Mouse (Mus musculus) intestine, embryonic 16.5 days (tissue): ENCODE results near the gene Ldlrad3. TPM values are rescaled to one million over a fixed set of nuclear protein-coding genes. Genes with fewer than 3 reads are reported as not detected.
A peak's percentile ranks its signal among the peaks of the same experiment; 100 is the strongest.

Source experiments
- ATAC-seq: fragments of 200-750 bp; cut with Nextera tagmentation; 2 replicates; pipeline ENCODE4 v1.8.0; 2017; ENCODE audit warnings: moderate TSS enrichment, moderate library complexity
- H3K27ac ChIP-seq: fragments of 300-500 bp; sonication (generic); 2 replicates; pipeline ENCODE4 v1.5.1; 2014; ENCODE audit warnings: mild to moderate bottlenecking, low read length
- H3K27me3 ChIP-seq: fragments of 300-500 bp; sonication (generic); replicated peaks from 2 replicates; pipeline ENCODE4 v1.6.1; 2014; ENCODE audit warnings: low read length, control low read depth, mixed read lengths; ENCODE audit not compliant: control insufficient read depth, insufficient read depth
- H3K36me3 ChIP-seq: fragments of 300-500 bp; sonication (generic); 2 replicates; pipeline ENCODE4 v1.6.1; 2014; ENCODE audit warnings: low read length, control low read depth; ENCODE audit not compliant: control insufficient read depth, insufficient read depth
- H3K4me1 ChIP-seq: fragments of 300-500 bp; sonication (generic); 2 replicates; pipeline ENCODE4 v1.6.1; 2014; ENCODE audit warnings: low read length, control low read depth, mixed read lengths; ENCODE audit not compliant: control insufficient read depth, insufficient read depth
- H3K4me2 ChIP-seq: fragments of 300-500 bp; sonication (generic); 2 replicates; pipeline ENCODE4 v1.6.1; 2014; ENCODE audit warnings: low read depth, low read length, control low read depth
- H3K4me3 ChIP-seq: fragments of 300-500 bp; sonication (generic); 2 replicates; pipeline ENCODE4 v1.5.1; 2014; ENCODE audit warnings: mild to moderate bottlenecking, low read length
- H3K9ac ChIP-seq: fragments of 300-500 bp; sonication (generic); 2 replicates; pipeline ENCODE4 v1.6.1; 2014; ENCODE audit warnings: low read depth, low read length
- H3K9me3 ChIP-seq: fragments of 300-500 bp; sonication (generic); 2 replicates; pipeline ENCODE4 v1.6.1; 2016; ENCODE audit warnings: low read length, control low read depth; ENCODE audit not compliant: control insufficient read depth
- WGBS: fragments of 180-500 bp; shearing (Covaris S2); extraction: QIAGEN DNeasy Blood & Tissue Kit; methylation state at CpG from one replicate; pipeline ENCODE4 v1.1.7; 2014; 5-methylcytosine and 5-hydroxymethylcytosine counted together
- polyA plus RNA-seq: library from polyadenylated mRNA; unstranded; fragments of >200 nt; fragmentation: Nextera tagmentation; extraction: Ambion mirVana; gene quantifications from 2 replicates; pipeline ENCODE4 v1.2.1, GENCODE M21; 2015

Ldlrad3 gene
- polyA plus RNA-seq, 1 experiment from 2014 or later = 18.8 TPM

- H3K9me3 ChIP-seq = no peaks in the 10 kb centered on the region
- WGBS = 92% methylated on average over 16 of the region's 16 CpGs
- ATAC-seq = no peak
Measured at GRCm38 (mm10) chr2:102192943-102193820, 7.0 kb upstream of the Ldlrad3 start.

DNA sequence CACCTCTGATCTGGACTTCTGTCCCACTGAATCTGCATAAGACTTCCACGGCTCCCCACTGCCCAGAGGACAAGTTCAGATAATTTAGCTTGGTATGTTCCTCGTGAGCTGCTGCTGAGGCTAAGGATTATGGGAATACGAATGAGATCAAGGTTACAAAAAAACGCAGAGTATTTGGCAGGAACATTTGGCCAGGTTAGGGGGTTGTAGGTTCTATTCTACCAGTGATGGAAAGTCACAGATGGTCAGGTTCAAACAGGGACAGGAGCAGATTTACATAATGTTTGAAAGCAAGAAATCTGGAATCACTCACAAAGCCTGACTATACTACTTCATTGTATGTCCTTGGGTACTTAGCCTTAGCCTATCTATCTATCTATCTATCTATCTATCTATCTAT lies 5.6 kb upstream of the Ldlrad3 start:
- Histone ChIP-seq H3K9ac (no peak overlapping the region), H3K36me3 (no peaks in the 10 kb centered on the region), H3K27ac (no peak overlapping the region), H3K9me3 (no peaks in the 10 kb centered on the region), H3K4me2 (no peak overlapping the region), H3K4me3 (no peak overlapping the region), H3K4me1 (peaks cover 3% of the 10 kb centered on the region), H3K27me3 (no peaks in the 10 kb centered on the region)
- WGBS = 68% methylated on average over 4 of the region's 4 CpGs
- no peak for ATAC-seq

More at GRCm38 (mm10) chr2:102192943-102193820, 7.0 kb upstream of the Ldlrad3 start:
- H3K27ac ChIP-seq = no peak overlapping the region
- H3K4me2 ChIP-seq = no peak overlapping the region
- no peaks in the 10 kb centered on the region for H3K27me3 ChIP-seq
- H3K9ac ChIP-seq = no peak overlapping the region
- H3K4me3 ChIP-seq = no peak overlapping the region
- no peaks in the 10 kb centered on the region for H3K36me3 ChIP-seq
- H3K4me1 ChIP-seq = no peaks in the 10 kb centered on the region; the same call in none of the 2 replicates

DNA sequence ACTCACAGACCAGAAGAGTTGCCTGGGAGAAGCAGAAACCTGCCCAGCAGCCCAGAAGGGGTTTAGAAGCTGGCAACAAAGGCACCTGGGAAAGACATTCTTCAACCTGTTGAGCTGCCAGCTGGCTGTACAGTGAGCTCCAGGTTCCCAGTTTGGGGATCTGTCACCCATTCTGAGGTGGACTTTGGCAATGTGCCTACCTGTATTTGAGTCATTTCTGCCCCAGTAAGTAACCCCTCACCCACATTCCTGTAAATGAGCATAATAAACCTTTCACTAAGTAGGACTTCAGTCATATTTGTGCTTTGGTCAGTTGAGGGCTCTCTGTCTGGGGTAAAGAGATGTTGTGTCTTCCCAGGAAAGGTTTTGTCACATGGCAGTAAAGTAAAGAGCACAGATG lies 4.8 kb upstream of the Ldlrad3 start:
- H3K9ac ChIP-seq = no peak overlapping the region

DNA sequence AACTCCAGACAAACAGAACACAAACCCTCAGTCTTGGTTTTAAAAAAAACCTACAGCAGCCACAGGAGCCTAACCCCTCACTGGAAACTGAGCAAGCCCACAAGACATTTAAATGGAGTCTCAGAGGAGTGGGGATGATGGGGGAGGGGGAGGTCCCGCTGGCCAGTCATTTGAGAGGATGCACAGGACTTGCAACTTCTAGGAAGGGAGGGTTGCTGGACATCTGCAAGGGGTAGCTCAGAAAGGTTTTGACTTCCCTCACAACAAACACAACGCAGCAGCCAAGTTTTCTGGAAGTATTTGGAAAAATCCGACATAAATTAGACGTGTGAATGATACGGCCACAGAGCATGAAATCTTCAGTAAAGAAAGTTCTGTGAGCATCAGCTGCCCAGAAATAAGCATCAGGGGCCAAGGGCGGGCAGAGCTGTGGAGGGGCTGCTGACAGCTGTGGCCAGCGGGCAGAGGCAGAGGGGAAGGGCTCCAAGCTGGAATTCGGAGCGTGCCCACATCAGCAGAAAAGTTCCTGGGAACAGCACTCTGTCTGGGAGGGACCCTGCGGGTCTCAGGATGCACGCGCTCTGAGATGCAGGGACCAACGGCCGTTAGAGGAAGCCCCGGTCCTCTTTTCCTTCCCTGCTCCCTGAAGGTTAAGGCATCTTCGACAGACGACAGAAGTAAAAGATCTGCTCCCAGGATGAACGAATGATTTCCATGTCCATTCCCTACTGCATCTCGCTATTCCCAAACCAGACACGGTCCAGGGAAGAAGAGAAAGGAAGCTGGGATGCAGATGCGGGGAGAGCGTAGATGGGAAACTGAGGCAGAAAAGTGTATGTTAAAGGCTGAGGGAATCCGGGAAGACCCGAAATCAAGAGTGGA lies 875 bp downstream of the Ldlrad3 start:
- no peaks in the 10 kb centered on the region for H3K36me3 ChIP-seq
- ATAC-seq = peak; percentile 54
- WGBS = 3% methylated on average over 24 of the region's 24 CpGs

More for the DNA sequence above, 4.8 kb upstream of the Ldlrad3 start:
- no peak for ATAC-seq
- Histone ChIP-seq H3K27ac (no peak overlapping the region), H3K4me3 (no peak overlapping the region), H3K4me2 (no peak overlapping the region), H3K9me3 (no peaks in the 10 kb centered on the region), H3K36me3 (no peaks in the 10 kb centered on the region), H3K27me3 (no peaks in the 10 kb centered on the region), H3K4me1 (peaks cover 7% of the 10 kb centered on the region)

GRCm38 (mm10) chr2:102183720-102184480 lies 2.3 kb downstream of the Ldlrad3 start:
- H3K4me3 ChIP-seq = no peak overlapping the region
- no peaks in the 10 kb centered on the region for H3K9me3 ChIP-seq
- no peaks in the 10 kb centered on the region for H3K27me3 ChIP-seq
- no peaks in the 10 kb centered on the region for H3K36me3 ChIP-seq
- WGBS = 66% methylated on average over 7 of the region's 7 CpGs
- no peak overlapping the region for H3K27ac ChIP-seq
- no peak overlapping the region; the same call in 1 of the 2 replicates for H3K4me2 ChIP-seq
- H3K9ac ChIP-seq = no peak overlapping the region
- no peak for ATAC-seq
- peaks cover 22% of the 10 kb centered on the region for H3K4me1 ChIP-seq

More for the DNA sequence above, 875 bp downstream of the Ldlrad3 start:
- peak overlapping the region; percentile 86 for H3K9ac ChIP-seq
- H3K4me2 ChIP-seq = peak overlapping the region; percentile 88
- H3K4me1 ChIP-seq = peaks cover 22% of the 10 kb centered on the region
- peak overlapping the region; percentile 71 for H3K4me3 ChIP-seq
- H3K9me3 ChIP-seq = no peaks in the 10 kb centered on the region
- H3K27me3 ChIP-seq = no peaks in the 10 kb centered on the region
- H3K27ac ChIP-seq = peak overlapping the region; percentile 89

DNA sequence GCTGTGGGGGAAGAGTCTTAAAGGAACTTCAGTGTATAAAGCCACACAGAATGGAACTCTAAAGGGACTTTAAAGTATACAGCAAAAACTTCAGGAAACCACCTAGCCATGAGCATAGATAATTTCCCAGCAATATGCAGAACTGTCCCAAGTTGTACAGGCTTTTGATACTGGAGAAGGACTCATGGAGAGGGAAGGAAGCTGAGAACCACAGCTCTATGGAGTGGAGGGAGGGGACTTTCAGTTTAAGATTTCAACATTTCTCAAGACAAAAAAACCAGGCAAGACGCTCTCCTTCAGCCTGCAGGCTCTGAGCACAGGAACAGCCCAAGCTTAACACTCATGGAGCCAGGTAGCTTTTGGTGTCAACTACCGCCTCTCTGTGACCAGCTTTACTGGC lies 4.7 kb downstream of the Ldlrad3 start:
- H3K27me3 ChIP-seq = no peaks in the 10 kb centered on the region

DNA sequence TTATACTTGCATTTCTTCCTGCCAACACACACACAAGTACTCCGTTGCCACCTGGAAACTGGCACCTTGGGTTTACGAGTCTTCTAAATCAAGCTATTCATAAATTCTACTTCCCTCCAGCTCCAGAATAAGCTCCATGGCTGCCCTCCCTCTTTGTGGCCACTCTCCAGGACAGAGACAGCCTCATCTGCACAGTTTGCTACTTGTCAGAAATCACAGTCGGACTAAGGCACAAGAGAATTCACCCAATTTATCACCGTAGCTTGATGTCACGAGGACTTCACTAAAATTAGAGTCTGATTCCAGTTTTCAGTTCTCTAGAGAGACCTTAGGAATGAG lies 9.8 kb downstream of the Ldlrad3 start:
- no peaks in the 10 kb centered on the region for H3K27me3 ChIP-seq
- no peak overlapping the region for H3K27ac ChIP-seq
- 72% methylated on average over 5 of the region's 5 CpGs for WGBS
- no peak for ATAC-seq
- H3K36me3 ChIP-seq = no peaks in the 10 kb centered on the region
- H3K4me2 ChIP-seq = no peak overlapping the region
- peaks cover 6% of the 10 kb centered on the region; the same call in 1 of the 2 replicates for H3K4me1 ChIP-seq
- H3K9ac ChIP-seq = no peak overlapping the region
- no peaks in the 10 kb centered on the region for H3K9me3 ChIP-seq
- H3K4me3 ChIP-seq = no peak overlapping the region

More for the DNA sequence above, 4.7 kb downstream of the Ldlrad3 start:
- Histone ChIP-seq H3K9me3 (no peaks in the 10 kb centered on the region), H3K4me1 (peaks cover 16% of the 10 kb centered on the region), H3K36me3 (no peaks in the 10 kb centered on the region), H3K9ac (no peak overlapping the region), H3K4me3 (no peak overlapping the region), H3K27ac (no peak overlapping the region), H3K4me2 (no peak overlapping the region)
- no peak for ATAC-seq
- WGBS = 76% methylated on average over 2 of the region's 2 CpGs

- 78% methylated on average over 15 of the region's 15 CpGs for WGBS
- H3K27me3 ChIP-seq = no peaks in the 10 kb centered on the region
- no peak for ATAC-seq
- no peak overlapping the region for H3K27ac ChIP-seq
- no peaks in the 10 kb centered on the region for H3K36me3 ChIP-seq
- no peak overlapping the region for H3K4me3 ChIP-seq
- no peak overlapping the region for H3K4me2 ChIP-seq
- H3K4me1 ChIP-seq = peaks cover 4% of the 10 kb centered on the region; the same call in 1 of the 2 replicates
- no peak overlapping the region for H3K9ac ChIP-seq
- H3K9me3 ChIP-seq = no peaks in the 10 kb centered on the region
Measured at GRCm38 (mm10) chr2:102175741-102176433, 10.3 kb downstream of the Ldlrad3 start.
